Mouse (Mus musculus) thymus, postnatal 4 days (tissue): ENCODE measurements around the gene 1110008P14Rik.
"Not testable (repeated sequence)": the region's sequence is repeated elsewhere in the genome, so short reads cannot be mapped to it uniquely, and the experiment has no call there.

Experiments used
- DNase-seq: peaks from one replicate; pipeline ENCODE4 v3.0.0; 2021

The 1110008P14Rik gene

GRCm38 (mm10) chr2:32362817-32363340 is 18.9 kb downstream of the 1110008P14Rik start:
- DNase-seq = peak; percentile 93

DNA sequence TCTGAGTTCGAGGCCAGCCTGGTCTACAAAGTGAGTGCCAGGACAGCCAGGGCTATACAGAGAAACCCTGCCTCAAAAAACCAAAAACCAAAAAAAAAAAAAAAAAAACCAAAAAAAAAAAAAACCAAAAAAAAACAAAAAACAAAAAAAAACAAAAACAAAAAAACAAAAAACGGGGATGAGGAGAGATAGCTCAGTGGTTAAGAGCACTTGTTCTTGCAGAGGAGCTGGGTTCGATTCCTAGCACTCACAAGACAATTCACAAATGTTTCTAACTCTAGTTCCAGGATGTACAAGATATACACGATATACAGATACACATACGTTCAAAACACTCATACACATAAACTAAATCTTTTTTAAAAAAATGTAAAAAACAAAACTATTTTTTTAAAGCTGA is 19.5 kb downstream of the 1110008P14Rik start:
- not testable (repeated sequence) for DNase-seq

- peak; percentile 75 for DNase-seq
These were observed 20.3 kb downstream of the 1110008P14Rik start for GRCm38 (mm10) chr2:32361437-32361836.

GRCm38 (mm10) chr2:32360741-32361140 is 21.0 kb downstream of the 1110008P14Rik start:
- DNase-seq = peak; percentile 84

DNA sequence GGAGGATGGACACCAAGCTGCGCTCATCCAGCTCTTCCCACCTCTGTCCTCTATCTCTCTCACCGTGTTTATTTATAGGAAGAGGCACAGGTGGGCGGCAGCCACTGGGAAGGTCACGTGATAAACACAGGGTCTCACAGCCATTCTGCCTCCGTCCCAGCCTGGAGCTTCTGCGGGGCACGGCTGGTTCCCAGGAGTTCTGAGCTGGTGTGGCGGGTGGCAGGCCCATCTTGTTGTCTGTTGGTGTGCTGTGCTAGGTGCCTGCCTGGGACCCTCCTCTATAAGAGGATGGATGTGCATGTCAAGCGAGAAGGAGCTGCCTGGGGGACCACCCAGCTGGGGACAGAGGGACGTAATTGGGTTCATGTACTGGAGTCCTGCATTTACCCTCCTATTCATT is 23.4 kb downstream of the 1110008P14Rik start:
- DNase-seq = no peak

DNA sequence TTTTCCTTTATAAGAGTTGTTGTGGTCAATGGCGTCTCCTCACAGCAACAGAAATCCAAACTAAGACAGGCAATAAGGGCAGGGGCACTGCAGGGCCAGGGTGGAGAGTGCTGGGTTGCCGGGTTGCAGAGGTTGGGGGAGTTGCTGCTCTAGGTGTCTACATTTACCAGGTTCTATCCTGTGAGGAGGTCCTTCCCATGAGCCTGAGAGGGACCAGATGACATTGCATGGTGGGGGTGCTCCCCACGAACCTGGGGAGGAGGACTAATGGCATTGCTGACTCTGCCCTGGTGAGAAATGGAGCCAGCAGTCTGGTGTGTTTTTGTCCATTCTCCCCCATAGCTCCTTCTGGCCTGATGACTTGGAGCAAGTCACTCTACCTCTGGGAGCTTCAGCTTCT is 24.0 kb downstream of the 1110008P14Rik start:
- DNase-seq = no peak

GRCm38 (mm10) chr2:32356216-32356615 is 25.5 kb downstream of the 1110008P14Rik start:
- DNase-seq = no peak

- DNase-seq = no peak
These were observed 27.3 kb downstream of the 1110008P14Rik start for GRCm38 (mm10) chr2:32354336-32354895.

DNA sequence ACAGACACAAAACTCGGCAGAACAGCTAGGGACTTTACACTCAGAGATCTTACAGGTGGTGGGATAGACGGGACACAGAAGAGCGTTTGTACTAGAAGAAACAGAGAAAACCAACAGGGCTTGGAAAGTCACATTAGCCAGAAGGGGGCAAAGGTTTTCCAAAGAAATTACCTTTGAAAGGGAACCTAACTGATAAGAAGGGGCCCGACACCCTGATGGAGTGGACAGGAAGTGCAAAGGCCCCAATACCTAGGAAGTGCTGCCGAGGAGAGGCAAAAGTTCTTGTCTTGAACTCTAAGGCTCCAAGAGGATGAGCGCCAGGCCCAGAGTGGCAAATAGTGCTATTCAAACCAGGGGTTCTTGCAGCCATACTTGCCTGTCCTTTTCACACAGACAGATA is 27.9 kb downstream of the 1110008P14Rik start:
- no peak for DNase-seq

- DNase-seq = peak; percentile 93
These were observed 28.7 kb downstream of the 1110008P14Rik start, which contains the start of gene Dnm1 for GRCm38 (mm10) chr2:32353007-32353542. Dnm1 (minus strand) TSS chr2:32353338.

DNA sequence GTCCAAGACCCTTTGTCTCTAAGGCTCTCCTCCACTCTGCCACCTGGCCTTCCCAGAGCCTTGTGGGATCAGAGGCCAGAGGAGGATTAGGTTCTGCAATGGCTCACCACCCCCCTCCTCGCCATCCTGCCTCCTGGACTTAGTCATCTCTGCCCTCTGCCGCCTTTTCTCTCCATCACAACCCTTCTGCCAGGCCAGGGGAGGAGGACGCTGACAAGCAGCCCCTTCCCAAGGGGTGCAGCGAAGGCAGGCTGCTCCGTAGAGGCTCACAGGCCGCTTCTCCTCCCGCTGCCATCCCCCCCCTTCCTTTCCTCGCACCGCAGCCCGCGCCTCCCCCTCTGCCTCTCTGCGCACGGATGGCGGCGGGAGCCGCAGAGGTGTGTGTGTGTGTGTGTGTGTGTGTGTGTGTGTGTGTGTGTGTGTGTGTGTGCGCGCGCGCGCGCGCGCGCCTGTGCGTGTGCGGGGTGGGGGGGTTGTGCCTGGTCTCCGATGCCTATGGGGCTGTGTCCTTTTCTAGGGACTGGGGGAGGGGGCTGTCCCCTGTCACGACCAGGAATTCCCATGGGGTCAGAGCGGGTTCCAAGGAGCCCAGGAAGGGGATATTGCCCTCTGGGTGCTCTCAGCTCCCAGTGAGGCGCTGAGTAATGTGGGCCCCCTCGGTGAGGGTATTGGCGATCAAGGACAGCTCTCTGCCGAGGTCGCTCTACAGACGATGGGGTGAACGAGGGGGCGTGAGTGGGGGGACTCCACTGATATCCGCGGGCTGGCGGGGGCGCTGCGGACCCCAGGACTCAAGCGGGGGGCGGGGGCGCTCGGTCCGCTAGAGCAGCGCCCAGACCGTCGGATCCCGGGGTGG is 29.4 kb downstream of the 1110008P14Rik start, which contains the start of gene Ciz1:
Gene Ciz1, plus strand, starts transcription at position 177 of the 856 bp plus-strand sequence.
- DNase-seq = peak; percentile 68

- peak; percentile 31 for DNase-seq
These were observed 30.2 kb downstream of the 1110008P14Rik start for GRCm38 (mm10) chr2:32351471-32351961.

DNA sequence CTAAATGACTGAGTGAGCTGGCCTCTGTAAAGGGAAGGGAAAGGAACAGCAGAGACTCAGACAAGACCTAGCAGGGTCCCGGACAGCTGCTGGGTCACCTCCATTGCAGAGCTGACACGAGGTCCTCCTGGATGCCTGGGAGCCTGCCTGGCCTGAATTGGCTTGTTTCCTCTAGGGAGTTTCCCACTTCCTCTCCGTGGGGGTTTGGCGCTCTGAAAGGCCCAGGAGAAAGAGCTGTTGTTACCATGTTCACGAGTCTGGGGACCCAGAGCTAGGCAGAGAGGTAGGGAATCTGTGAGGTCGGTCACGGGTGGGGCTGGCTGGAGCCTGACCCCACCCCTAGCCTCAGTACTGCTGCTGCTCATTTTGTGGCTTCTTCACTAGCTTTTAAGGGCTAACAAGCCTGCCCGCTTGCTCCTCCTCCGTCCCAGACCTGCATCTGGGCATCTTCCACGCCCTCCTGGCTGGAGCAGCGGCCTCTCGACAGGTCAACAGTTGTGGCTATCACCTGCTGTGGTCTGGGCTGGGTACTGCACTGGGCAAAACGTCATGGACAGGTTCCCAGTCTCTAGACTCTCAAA is 31.2 kb downstream of the 1110008P14Rik start:
- no peak for DNase-seq

- no peak for DNase-seq
These were observed 32.0 kb downstream of the 1110008P14Rik start for GRCm38 (mm10) chr2:32349625-32350255.

GRCm38 (mm10) chr2:32348311-32348710 is 33.4 kb downstream of the 1110008P14Rik start:
- DNase-seq = no peak

GRCm38 (mm10) chr2:32347019-32347418 is 34.7 kb downstream of the 1110008P14Rik start:
- no peak for DNase-seq

GRCm38 (mm10) chr2:32344598-32345321 is 37.0 kb downstream of the 1110008P14Rik start:
- no peak for DNase-seq

GRCm38 (mm10) chr2:32344056-32344455 is 37.7 kb downstream of the 1110008P14Rik start:
- DNase-seq = no peak

DNA sequence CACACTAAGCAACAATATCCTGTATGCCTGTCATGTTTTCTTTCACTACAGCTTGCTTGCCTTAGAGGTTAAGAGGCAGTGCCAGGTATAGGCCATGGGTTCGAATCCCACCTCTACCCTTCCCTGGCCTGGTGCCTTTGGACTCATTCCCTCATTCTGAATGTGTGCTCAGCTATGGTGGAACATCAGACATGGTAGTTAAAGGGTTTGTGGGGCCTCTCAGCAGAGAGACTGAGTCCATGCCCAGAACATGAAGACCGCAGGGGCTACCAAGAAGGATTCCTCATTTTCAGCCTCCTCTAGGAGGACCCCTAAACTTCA is 38.4 kb downstream of the 1110008P14Rik start:
- DNase-seq = no peak

- DNase-seq = no peak
These were observed 39.0 kb downstream of the 1110008P14Rik start for GRCm38 (mm10) chr2:32342539-32343350.

GRCm38 (mm10) chr2:32342039-32342438 is 39.7 kb downstream of the 1110008P14Rik start:
- no peak for DNase-seq
